Mouse (Mus musculus): ENCODE data around the gene Ywhag.
A peak's percentile ranks its signal among the peaks of the same experiment; 100 is the strongest.

Ywhag gene

DNA sequence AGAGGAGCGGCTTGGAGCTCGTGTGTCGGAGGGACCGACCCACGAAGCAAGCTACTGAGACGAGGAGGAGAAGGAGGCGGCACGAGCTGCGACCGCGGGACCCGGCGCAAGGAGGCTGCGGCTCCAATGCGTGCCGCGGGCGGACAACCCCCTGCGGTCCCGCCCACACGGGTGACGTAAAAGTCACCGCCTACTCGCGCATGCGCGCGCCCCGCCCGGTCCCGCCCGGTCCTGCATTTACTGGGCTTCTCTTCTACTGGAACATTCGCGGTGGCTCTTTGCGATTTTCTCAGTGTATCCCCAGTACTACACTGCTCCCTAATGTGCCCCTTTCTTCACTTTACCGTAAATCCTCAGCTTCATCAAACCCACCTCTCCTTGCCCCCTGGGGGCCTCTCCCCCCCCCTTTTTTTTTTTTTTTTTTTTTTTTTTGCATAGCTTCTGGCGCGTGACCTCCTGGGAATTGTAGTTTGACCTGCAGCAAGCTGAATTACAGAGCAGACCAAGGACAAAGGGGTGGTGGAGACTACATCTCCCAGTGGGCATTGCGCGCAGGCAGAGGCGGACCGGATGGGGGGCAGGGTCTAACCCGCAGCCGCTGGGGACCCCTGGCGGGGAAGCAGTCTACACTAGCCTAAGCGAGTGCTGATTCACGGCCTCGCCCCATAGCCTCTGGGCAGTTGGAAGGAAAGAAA is at the start of gene Ywhag:
Gene Ywhag, minus strand, starts transcription at position 136 of the 695 bp plus-strand sequence.
- peak; percentile 98 for DNase-seq (ENCODE audit: low spot score in 2 of 2)

DNA sequence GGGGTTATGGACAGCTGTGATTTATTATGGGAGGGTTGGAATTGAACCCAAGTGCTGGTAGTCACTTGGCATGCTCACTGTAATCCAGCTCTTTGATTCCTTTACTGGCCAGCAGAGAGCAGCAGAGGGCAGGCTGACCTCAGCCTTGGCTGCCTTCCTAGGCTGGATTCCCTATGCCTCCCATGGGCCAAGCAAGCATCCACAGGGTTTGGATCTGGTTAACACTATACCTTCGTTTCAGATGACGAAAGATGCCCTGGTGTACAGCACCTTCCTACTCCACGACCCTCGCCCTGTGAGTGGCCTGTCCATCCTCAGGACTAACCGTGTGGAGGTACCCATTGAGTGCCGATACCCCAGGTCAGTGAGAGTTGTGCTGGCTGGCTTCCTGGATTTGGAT is 48.0 kb upstream of the Ywhag start:
- peak in 1 of 2 experiments; percentile 25 for DNase-seq (ENCODE audit: low spot score in 2 of 2)

DNA sequence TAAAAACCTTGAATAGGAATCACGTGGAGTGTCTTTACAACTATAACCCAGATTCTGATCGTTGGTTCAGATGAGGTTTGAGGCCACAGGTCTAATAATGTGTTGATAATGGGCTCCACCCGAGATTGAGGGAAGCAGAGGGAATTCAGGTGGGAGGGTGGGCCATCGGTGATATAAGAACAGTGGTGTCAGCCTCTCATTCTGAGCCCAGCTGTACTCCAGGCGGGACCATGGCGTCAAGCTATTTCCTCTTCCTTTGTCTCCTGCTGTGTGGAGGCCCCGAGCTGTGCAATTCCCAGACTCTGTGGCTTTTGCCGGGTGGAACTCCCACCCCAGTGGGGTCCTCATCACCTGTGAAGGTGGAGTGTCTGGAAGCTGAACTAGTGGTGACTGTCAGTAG is 45.5 kb upstream of the Ywhag start, which contains the start of gene Zp3:
Gene Zp3, plus strand, starts transcription at position 196 of the 400 bp plus-strand sequence.
- no peak for DNase-seq (ENCODE audit: low spot score in 2 of 2)

- no peak for DNase-seq (ENCODE audit: low spot score in 2 of 2)
These were observed 45.0 kb upstream of the Ywhag start for GRCm38 (mm10) chr5:135979381-135979780.

GRCm38 (mm10) chr5:135975893-135976668 is 41.7 kb upstream of the Ywhag start:
- DNase-seq (ENCODE audit: low spot score in 2 of 2), result no peak

DNA sequence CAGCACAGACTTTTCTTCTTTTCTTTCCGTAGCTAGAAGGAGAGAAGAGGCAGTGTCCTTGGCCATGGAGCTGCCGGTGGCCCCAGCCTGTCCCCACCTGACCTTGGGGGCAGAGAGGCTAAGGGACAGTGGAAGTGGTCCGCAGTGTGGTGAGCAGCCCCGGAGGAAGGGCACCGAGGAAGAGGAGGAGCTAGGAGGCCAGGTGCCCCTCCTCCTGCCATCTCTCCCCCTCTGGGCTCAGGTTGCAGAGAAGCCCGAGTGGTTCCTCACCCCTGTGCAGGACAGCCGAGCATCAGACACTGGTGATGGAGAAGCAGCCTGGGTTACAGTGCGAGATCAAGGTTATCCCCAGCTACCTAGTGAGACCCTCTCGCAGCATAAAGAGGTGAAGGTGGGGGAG is 39.9 kb upstream of the Ywhag start, which contains the start of gene Ssc4d:
Gene Ssc4d, minus strand, starts transcription at position 167 of the 400 bp plus-strand sequence.
- no peak for DNase-seq (ENCODE audit: low spot score in 2 of 2)

- DNase-seq (ENCODE audit: low spot score in 2 of 2), result no peak
These were observed 37.5 kb upstream of the Ywhag start for GRCm38 (mm10) chr5:135971876-135972275.

GRCm38 (mm10) chr5:135970247-135970646 is 35.8 kb upstream of the Ywhag start:
- DNase-seq (ENCODE audit: low spot score in 2 of 2), result no peak

GRCm38 (mm10) chr5:135968781-135969180 is 34.4 kb upstream of the Ywhag start:
- peak; percentile 65 to 76 for DNase-seq (ENCODE audit: low spot score in 2 of 2)

DNA sequence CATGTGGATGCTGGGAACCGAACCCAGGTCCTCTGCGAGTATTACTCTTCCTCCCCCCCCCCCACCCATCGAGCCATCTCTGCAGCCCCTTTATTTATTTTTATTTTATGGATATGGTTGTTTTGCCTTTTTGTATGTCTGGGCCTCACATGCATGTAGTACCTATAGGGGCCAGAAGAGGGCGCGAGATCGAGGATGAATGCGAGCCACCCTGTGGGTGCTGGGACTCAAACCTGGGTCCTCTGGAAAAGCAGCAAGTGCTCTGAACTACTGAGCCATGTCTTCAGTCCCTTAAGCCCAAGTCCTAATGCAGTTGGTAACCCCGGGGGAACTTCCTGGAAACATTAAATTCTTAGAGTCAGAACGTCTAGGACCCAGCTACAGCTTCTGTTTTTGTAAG is 32.5 kb upstream of the Ywhag start:
- DNase-seq (ENCODE audit: low spot score in 2 of 2), result peak; percentile 44 to 51

DNA sequence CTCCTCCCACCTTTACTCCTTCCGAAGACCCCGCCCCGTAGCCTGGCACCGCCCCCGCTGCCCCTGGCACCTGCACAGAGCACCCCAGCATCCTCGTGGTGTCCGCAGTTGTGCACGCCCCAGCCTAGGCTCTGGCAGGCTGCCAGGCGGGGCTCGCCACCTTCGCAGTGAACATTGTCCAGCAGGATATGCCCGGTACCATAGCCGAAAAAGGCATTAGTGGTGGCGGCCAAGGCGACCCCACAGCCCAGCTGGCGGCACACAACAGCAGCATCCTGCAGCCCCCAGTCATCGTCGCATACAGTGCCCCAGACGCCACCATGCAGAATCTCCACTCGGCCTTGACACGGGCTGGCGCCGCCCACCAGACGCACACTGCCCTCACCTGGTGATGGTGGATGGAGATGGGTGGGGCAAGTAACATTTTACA is 31.1 kb upstream of the Ywhag start:
- no peak for DNase-seq (ENCODE audit: low spot score in 2 of 2)

DNA sequence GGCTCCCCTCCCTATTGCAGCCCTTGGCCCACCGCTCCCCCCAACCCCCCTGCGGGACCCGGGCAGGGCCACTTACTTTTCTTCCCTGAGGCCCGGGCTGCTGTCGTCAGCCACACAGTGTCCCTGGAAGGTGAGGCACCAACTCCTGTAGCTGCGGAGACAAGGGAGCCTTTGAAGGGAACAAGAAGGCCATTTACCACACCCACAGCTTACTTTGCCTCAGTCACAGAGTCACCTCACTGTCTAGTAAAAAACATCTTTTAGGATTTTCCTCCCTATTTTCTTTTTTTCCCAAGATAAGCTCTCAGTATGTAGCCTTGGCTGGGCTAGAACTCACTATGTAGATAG is 28.8 kb upstream of the Ywhag start:
- DNase-seq (ENCODE audit: low spot score in 2 of 2), result no peak

- DNase-seq (ENCODE audit: low spot score in 2 of 2), result peak; percentile 99
These were observed 28.3 kb upstream of the Ywhag start for GRCm38 (mm10) chr5:135962492-135963279.

DNA sequence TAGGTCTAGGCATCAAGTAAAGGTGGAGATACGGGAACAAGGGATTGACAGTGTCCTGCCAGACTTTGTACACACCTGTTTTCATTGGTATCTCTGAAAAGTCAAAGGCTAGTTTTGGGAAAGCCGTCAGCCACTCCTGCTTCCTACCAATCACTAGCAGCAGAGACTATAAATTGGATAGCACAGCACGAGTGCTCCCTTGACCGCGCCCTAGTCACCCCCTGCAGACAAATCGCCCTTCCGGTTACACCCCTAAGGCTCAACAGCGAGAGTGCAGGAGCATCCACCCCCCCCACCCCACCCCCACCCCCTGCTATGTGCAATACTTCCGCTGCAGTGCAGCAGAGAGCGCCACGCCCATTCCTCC is 27.7 kb upstream of the Ywhag start:
- no peak for DNase-seq (ENCODE audit: low spot score in 2 of 2)

DNA sequence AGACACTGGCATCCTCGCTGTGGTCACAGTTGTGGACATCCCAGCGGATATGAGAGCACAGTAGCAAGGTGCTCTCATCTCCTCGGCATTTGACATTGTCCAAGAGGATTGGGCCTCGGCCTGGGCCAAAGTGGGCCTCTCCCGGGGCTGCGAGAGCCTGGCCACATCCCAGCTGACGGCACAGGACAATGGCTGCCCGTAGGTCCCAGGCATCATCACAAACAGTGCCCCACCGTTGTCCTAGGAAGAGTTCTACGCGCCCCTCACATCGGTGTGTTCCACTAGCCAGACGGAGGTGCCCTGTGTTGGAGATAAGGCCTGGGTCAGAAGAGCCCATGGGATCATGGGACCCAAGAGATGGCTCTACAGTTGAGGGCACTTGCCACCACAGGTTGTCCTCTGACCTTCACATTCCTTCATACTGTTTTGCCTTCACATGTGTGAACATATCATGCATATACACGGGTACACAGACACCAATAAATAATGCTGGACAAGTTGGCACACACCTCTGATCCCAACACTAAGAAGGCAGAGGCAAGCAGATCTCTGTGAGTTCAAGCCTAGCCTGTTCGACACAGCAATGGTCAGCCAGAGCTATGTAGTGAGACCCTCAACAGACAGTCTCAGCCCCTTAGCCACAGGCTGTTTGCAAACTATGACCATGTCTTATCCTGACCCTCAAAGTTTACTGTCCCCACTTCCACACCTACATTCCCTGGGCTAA is 26.7 kb upstream of the Ywhag start:
- DNase-seq (ENCODE audit: low spot score in 2 of 2), result no peak

DNA sequence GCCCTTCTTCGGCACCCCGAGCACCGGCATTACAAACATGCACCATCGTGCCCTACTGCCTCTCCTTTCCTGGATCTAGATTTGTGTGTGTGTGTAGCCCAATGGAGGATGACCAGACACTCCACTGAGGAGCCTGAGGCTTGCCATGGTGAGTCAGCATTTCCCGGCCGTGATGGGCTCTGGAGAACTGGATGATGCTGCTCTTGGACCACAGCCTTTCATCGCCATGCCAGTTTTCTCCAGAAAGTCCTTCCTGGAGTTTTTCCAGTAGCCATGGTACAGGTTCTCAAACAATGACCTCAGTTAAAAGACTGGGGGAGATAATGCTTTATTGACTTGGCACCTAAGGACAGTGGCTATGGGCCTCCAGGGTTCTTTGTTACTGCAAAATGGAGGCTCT is 25.5 kb upstream of the Ywhag start:
- DNase-seq (ENCODE audit: low spot score in 2 of 2), result no peak

DNA sequence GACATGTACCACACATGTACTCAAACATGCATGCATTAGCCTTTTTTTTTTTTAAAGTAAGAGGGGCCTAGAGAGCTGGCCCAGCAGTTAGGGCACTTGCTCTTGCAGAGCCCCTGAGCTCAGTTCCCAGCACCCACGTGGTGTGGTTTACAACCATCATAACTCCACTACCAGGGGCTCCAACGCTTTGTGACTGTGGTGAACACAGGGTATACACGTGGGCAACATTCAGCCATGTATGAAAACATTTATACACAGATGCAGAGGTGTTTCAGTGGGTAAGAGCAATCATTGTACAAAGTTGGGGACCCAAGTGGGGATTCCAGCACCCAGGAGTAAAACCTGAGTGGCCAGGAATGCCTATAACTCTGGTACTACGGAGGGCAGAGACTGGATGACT is 24.0 kb upstream of the Ywhag start:
- no peak for DNase-seq (ENCODE audit: low spot score in 2 of 2)

GRCm38 (mm10) chr5:135957207-135957974 is 23.0 kb upstream of the Ywhag start:
- peak; percentile 92 to 94 for DNase-seq (ENCODE audit: low spot score in 2 of 2)

DNA sequence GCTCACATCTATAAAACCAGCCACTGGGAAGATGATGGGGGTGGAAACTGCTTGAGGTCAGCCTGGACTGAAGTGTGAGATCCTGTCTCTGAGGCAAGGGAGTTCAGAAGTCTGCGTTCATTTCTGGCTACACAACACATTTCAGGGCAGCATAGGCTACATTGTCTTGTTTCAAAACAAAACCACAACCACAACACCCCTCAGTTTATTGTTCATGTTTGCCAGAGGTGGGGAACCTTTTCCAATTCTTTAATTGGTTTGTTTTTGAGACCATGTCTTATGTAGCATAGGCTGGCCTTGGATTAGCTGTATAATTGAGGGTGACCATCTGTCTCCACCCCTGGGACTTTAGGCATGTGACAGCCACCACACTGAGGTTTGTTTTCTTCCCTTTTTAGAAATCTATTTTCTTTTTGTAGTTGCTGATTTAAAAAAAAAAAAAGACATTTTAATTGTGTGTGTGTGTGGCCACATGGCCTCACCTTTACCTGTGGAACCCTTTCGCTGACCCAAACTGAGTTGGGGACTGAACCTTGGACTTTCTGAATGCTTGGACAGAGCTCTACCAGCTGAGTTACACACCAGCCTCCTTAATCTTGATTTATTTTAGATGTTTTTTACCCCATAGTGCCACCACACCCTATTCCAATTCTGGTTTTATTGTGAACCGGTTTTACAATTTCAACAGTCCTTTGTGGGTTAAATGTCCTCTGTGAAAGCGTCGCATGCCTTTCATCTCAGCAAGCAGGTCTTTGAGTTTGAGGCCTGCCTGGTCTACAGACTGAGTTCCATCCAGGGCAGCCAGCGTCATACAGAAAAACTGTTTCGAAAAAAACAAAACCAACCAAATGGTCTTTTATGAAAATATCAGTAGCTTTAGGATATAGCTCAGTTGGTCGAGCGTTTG is 22.1 kb upstream of the Ywhag start:
- peak; percentile 34 to 51 for DNase-seq (ENCODE audit: low spot score in 2 of 2)

- no peak for DNase-seq (ENCODE audit: low spot score in 2 of 2)
These were observed 18.4 kb upstream of the Ywhag start for GRCm38 (mm10) chr5:135952830-135953229.
